Mouse (Mus musculus): Measurements from ENCODE around the gene Nsun4.

The Nsun4 gene

GRCm38 (mm10) chr4:115987858-115988530 is 65.7 kb downstream of the Nsun4 start:
- in situ Hi-C loops (cut with MboI; ENCODE audit: low sequenced_read_pairs), result loop anchor here (10.0 kb wide), 2 partner anchors 83 to 253 kb away; partner anchors contain the start of gene Efcab14

DNA sequence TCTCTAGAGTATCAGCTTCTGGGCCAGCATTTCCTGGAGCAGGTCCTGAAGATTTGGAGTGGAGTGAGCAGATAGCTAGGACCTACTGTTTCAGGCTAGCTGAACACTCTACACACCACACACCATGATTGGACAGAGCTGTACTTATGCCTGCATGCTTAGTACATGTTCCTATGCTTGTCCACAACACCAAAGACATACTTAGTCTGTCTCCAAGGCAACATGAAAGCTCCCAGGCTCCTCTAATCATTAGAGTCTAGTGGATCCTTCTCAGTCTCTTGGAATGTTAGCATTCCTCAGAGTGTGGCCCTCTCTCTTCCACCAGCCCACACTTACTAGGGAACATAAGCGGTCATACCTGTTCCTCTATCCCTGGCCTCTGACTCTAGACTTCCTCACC is 66.2 kb downstream of the Nsun4 start:
- in situ Hi-C loops (cut with MboI; ENCODE audit: low sequenced_read_pairs), result loop anchor here (10.0 kb wide), 2 partner anchors 83 to 253 kb away; partner anchors contain the start of gene Efcab14

GRCm38 (mm10) chr4:115984967-115985366 is 68.7 kb downstream of the Nsun4 start:
- in situ Hi-C loops (cut with MboI; ENCODE audit: low sequenced_read_pairs), result loop anchor here (10.0 kb wide), 2 partner anchors 80 to 250 kb away; partner anchors contain the start of gene Efcab14

DNA sequence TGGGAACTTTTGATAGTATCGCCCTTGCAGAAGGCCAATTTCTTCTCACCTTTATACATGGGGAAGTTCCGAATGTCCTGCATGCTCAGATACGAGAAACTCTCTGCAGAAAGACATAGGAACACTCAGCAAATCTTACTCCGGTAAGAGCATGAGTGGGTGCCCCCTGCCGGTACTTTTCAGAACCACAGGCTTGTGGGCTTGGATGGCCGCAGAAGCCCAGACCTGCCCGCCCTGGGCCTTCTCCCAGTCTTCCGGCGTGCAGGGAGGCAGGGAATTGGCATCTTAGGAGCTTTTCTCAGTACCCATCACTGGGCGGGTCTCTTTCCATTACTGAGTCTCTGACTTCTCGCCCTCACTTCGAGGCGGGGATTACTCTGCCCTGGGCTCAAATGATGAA is 69.6 kb downstream of the Nsun4 start:
- in situ Hi-C loops (cut with MboI; ENCODE audit: low sequenced_read_pairs), result loop anchor here (10.0 kb wide), 2 partner anchors 79 to 249 kb away; partner anchors contain the start of gene Efcab14

All from CH12F3 (cell line).